Mouse (Mus musculus): Measurements from ENCODE around the gene Ccr1l1. TPM values are rescaled to one million over a fixed set of nuclear protein-coding genes. Genes with fewer than 3 reads are reported as not detected.

Ccr1l1 gene
- 0.51 TPM in 1 of 4 replicates, not detected in the others for total RNA-seq (2023)

GRCm38 (mm10) chr9:123978308-123978707 lies at the start of gene Ccr1l1:
TSS of gene Ccr1l1 (minus strand) at chr9:123978408.

GRCm38 (mm10) chr9:124021672-124022071 lies 43.5 kb upstream of the Ccr1l1 start, which contains the start of gene Ccr3:
TSS of gene Ccr3 (plus strand) at chr9:124021972.

GRCm38 (mm10) chr9:123968290-123968912 lies 9.8 kb downstream of the Ccr1l1 start, which contains the start of gene Ccr1:
TSS of gene Ccr1 (minus strand) at chr9:123968692.

Other genes starting within 250 kb of the Ccr1l1 start
- not detected in 4 replicates for gene Cxcr6, start 171.9 kb downstream of the Ccr1l1 start, total RNA-seq (2023)
- 35.9 to 45.9 TPM (median 41.4 TPM) in 4 replicates for gene Fyco1, start 126.5 kb downstream of the Ccr1l1 start, total RNA-seq (2023)
- 0.12 to 0.18 TPM (median 0.13 TPM) in 3 of 4 replicates, not detected in the other for gene Xcr1, start 116.4 kb downstream of the Ccr1l1 start, total RNA-seq (2023)
- gene Ccr1, start 9.7 kb downstream of the Ccr1l1 start, total RNA-seq (2023): 1.1 to 1.9 TPM (median 1.6 TPM) in 4 replicates
- 0.69 to 1.3 TPM (median 0.93 TPM) in 4 replicates for gene Ccr3, start 43.6 kb upstream of the Ccr1l1 start, total RNA-seq (2023)
- 0.33 to 0.72 TPM (median 0.39 TPM) in 4 replicates for gene Ccr2, start 123.5 kb upstream of the Ccr1l1 start, total RNA-seq (2023)
- gene Ccr5, start 143.1 kb upstream of the Ccr1l1 start, total RNA-seq (2023): 10.3 to 11.7 TPM (median 10.7 TPM) in 4 replicates

Measured in B cell, adult 62 days (primary cell).